In the genomic region with DNA sequence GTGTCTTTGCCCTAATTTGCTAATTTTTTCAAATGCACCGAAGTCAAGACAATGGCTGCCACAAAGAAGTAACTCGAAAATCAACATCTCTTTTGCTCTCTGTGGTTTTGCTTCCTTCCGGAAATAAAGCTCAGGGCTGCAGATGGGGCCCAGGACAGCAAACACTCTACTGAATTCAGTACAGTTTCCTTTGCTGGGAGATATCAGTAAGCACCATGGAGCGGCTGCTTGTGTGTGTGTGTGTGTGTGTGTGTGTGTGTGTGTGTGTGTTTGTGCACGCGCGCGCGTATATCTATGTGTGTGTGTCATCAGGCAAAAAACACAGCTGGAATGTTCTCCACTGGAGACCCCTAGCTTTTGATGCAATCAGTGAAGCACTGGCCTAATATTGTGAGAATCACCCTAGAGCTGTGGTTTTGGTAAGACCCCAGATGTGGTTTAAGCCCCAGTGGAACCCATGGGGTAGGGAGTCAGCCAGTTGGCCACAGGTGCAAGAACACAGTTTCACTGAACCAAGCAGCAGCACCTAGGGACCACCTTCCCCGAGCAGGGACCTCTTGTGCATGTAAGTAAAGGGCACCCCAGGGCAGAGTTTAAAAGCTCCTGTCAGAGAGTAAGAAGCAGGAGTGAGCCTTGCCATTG, we compare ENCODE assay signal across 15 mouse cellular contexts. TPM values are rescaled to one million over a fixed set of nuclear protein-coding genes. Genes with fewer than 3 reads are reported as not detected.
A peak's percentile ranks its signal among the peaks of the same experiment; 100 is the strongest.
DNase-seq lines count a peak whose midpoint lies in the region; ATAC-seq lines count a peak whose summit lies in the region.
"Had no signal": no experiment of that assay in that cellular context is flagged by ENCODE, and none has a peak within 500 bp of the region (broad histone marks: within the 10 kb centered on the region; RNA-seq: fewer than 3 reads in every experiment).

No protein-coding gene starts in this region.

- H3K9me3 ChIP-seq in lung, embryonic 15.5 days = no peaks in the 10 kb centered on the region
- H3K9me3 ChIP-seq: embryonic facial prominence, embryonic 15.5 days had no signal

- no peak overlapping the region for H3K9ac ChIP-seq in lung, embryonic 15.5 days
- H3K9ac ChIP-seq: embryonic facial prominence, embryonic 15.5 days had no signal

- WGBS in lung, embryonic 15.5 days = 84% methylated on average over 10 of the region's 10 CpGs

- H3K27ac ChIP-seq in lung, embryonic 15.5 days = no peak overlapping the region
- H3K27ac ChIP-seq: embryonic facial prominence, embryonic 15.5 days; macrophage had no signal

- no peak overlapping the region for H3K4me3 ChIP-seq in lung, embryonic 15.5 days
- H3K4me3 ChIP-seq: embryonic facial prominence, embryonic 15.5 days; myocyte had no signal

- peak; percentile 35; the same call in 1 of the 2 replicates for ATAC-seq in lung, embryonic 15.5 days (ENCODE audit: borderline replicate concordance, extremely low read depth, low FRiP score, low TSS enrichment)

- H3K4me2 ChIP-seq in lung, embryonic 15.5 days = no peak overlapping the region
- H3K4me2 ChIP-seq: embryonic facial prominence, embryonic 15.5 days; heart, embryonic 11.5 days had no signal

- no peaks in the 10 kb centered on the region for H3K4me1 ChIP-seq in lung, embryonic 15.5 days
- H3K4me1 ChIP-seq: embryonic facial prominence, embryonic 15.5 days had no signal

- no peaks in the 10 kb centered on the region for H3K27me3 ChIP-seq in lung, embryonic 15.5 days
- H3K27me3 ChIP-seq: embryonic facial prominence, embryonic 15.5 days had no signal

- DNase-seq in lung, postnatal 36 days = no peak
- DNase-seq in liver = peak; percentile 47
- DNase-seq in naive thymus-derived CD4-positive, alpha-beta T cell, adult 2 months (ENCODE audit: low read depth) = peak; percentile 82
- DNase-seq in thymus, postnatal 25 days = peak; percentile 81
- DNase-seq in right cerebral cortex, adult 18-20 months = no peak
- DNase-seq in adipocyte (ENCODE audit: low spot score) = no peak
- DNase-seq in lung, adult 18-20 months = no peak
- DNase-seq: cerebellum, postnatal 25 days; kidney, postnatal 10 days; left cerebral cortex, postnatal 4 days had no signal

- no peaks in the 10 kb centered on the region for H3K36me3 ChIP-seq in lung, embryonic 15.5 days
- H3K36me3 ChIP-seq: embryonic facial prominence, embryonic 15.5 days had no signal

RNA-seq across cellular contexts. Expression of gene 4930523C07Rik, which starts 19.7 kb away (rescaled TPM):
- polyA plus RNA-seq in lung, embryonic 15.5 days (2015; fragmentation: Nextera tagmentation; extraction: Ambion mirVana) = 26.5 and 32.5 TPM in 2 replicates

Comparison
In these comparisons a context has a peak if more than half of its experiments do, and no peak if none do; other contexts are left out.
1. DNase-seq: peak in liver (single experiment), naive thymus-derived CD4-positive, alpha-beta T cell, adult 2 months (single experiment) and thymus, postnatal 25 days (single experiment); none in lung, postnatal 36 days (single experiment), right cerebral cortex, adult 18-20 months (single experiment), adipocyte (single experiment) and lung, adult 18-20 months (0 of 2).